Mouse (Mus musculus) cerebellum, adult 11 months (tissue): ENCODE measurements around the gene Shbg.
A peak's percentile ranks its signal among the peaks of the same experiment; 100 is the strongest.
"Not testable (repeated sequence)": the region's sequence is repeated elsewhere in the genome, so short reads cannot be mapped to it uniquely, and the experiment has no call there.

Source experiments
- DNase-seq: peaks from one replicate; pipeline ENCODE4 v3.0.0; 2022

Shbg gene

GRCm38 (mm10) chr11:69629802-69630201 is 12.1 kb upstream of the Shbg start:
- no peak for DNase-seq

DNA sequence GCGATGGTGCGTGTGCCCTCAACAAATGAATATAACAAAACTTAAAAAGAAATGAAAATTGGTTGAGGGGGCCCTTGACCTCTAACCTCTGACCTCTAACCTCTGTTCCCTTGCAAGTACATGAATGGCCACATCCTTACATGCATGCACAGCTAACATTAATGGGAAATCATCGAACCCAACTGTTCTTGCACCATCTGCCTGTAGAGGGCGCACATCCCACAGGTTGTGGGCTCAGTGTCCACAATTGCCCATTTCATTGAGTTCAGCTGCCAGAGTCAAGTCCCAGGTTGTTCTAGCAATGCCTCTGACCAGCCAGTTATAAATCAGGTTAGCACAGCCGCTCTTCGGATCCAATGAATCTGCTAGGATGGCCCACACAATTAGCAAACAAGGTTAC is 10.6 kb upstream of the Shbg start:
- DNase-seq, result peak; percentile 78

DNA sequence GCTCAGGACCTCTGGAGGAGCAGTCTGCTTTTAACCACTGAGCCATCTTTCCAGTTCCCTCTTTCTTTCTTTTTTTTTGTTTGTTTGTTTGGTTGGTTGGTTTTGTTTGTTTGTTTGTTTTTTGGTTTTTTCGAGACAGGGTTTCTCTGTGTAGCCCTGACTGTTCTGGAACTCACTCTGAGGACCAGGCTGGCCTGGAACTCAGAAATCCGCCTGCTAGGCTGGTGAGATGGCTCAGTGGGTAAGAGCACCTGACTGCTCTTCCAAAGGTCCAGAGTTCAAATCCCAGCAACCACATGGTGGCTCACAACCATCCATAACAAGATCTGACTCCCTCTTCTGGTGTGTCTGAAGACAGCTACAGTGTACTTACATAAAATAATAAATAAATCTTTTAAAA is 6.6 kb upstream of the Shbg start:
- not testable (repeated sequence) for DNase-seq

GRCm38 (mm10) chr11:69623006-69623405 is 5.3 kb upstream of the Shbg start:
- no peak for DNase-seq

GRCm38 (mm10) chr11:69622406-69622805 is 4.7 kb upstream of the Shbg start:
- no peak for DNase-seq

DNA sequence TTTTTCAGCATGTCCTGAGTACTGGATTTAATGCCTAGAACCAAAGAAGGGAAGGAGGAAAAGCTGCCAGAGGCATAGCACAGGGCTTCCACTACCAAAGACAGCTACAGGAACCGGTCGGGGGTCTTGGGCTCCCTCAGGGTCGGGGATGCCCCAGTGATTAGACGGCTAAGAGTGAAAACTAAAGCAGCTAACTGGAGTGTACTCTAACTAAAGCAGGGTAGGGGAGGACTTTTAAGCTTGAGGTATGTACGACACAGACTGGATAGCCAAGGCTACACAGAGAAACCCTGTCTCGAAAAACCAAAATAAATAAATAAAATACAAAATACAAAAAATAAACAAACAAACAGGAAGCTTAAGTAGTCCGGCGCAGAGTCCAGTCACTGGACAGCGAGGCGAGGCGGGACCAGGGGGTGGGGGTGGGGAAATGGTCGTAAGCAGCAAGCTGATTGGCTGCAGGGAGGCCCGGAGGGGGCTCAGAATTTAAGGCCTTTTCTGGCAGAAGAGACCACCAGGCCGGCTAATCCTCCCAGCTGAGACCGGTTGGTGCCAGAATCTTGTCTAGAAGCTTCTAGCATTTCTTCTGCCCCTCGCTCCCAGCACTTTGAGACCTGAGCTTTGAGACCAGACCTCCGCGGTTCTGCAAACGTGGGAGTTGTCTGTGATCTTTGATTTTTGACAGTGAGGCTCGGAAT is 4.0 kb upstream of the Shbg start, which contains the start of gene Sat2:
Sat2 (plus strand) TSS at position 454 of the 698 bp plus-strand sequence.
- DNase-seq, result peak; percentile 54

DNA sequence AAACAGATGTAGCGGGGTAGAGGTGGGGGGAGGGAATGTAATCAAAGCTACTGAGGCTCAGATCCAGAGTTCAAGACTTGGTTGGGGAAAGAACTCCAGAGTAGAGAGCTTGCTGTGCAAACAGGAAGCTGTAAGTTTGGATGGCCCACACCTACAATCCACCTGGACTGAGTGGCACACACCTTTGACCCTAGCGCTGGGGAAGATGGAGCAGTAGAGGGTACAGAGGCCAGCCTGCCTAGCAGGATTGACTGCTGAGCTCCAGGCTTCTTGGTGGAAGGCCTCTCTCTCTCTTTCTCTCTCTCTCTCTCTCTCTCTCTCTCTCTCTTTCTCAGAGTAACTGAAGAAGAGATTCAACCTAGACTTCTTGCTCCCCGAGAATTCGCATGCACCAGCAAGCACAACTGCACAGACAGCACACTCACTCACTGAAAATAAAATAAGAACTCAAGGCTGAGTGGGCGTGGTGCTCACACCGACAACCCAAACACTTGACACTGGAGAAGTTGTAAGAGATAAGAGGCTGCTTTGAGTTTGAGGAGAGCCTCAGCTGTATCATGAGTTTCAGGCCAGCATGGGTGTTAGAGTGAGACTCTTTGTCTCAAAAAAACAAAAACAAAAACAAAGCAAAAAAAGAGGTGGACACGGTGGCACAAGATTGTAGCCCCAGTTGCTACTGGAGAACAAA is 2.8 kb upstream of the Shbg start:
- no peak for DNase-seq

DNA sequence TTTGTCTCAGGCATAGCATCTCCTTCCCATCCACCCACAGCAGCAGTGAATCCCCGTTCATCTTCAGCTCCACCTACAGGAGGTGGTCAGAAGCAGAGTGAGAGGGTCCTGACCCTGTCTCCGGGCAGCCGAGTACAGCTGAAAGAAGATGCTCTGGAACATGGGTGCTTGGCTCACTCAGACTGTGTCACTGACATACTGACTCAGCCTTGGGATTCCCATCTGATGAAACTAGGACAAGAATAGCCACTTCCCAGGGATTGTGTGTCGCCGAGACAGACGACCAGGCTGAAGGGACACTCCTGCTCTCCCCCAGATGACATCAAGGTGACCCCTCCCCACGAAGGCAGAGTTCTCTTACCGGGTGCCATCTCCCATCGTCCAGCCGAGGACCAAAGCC is 924 bp downstream of the Shbg start:
- no peak for DNase-seq

DNA sequence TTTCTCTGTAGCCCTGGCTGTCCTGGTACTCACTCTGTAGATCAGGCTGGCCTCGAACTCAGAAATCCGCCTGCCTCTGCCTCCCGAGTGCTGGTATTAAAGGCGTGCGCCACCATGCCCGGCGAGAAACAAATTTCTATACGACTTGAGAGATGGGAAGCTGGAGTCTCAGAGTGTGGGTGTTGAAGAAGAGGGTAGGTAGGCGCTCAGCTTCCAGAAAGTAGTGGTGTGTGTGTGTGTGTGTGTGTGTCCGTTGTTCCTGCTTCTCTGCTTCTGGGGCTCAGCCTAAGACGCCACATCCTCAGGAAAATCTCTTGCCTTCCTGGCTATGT is 3.5 kb downstream of the Shbg start:
- DNase-seq, result not testable (repeated sequence)

GRCm38 (mm10) chr11:69613553-69614256 is 4.0 kb downstream of the Shbg start:
- peak; percentile 76 for DNase-seq

GRCm38 (mm10) chr11:69610899-69611298 is 6.8 kb downstream of the Shbg start:
- no peak for DNase-seq

- DNase-seq, result no peak
Measured at GRCm38 (mm10) chr11:69609416-69609815, 8.3 kb downstream of the Shbg start.

GRCm38 (mm10) chr11:69608525-69608924 is 9.2 kb downstream of the Shbg start:
- DNase-seq, result no peak

GRCm38 (mm10) chr11:69606832-69607231 is 10.9 kb downstream of the Shbg start:
- DNase-seq, result no peak

DNA sequence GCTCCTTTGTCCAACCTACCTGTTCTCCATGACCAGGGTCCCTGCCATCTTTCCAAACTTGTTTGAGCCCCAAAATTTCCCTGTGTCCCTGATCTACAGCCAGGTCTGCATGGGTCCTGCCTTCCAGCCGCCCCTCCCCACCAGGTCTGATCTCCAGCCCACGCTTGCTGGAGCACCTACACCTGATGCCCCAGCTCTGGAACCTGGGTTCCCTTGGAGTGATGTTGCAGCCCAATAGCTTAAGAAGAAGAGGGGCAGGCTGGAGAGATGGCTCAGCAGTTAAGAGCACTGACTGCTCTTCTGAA is 11.3 kb downstream of the Shbg start:
- no peak for DNase-seq

DNA sequence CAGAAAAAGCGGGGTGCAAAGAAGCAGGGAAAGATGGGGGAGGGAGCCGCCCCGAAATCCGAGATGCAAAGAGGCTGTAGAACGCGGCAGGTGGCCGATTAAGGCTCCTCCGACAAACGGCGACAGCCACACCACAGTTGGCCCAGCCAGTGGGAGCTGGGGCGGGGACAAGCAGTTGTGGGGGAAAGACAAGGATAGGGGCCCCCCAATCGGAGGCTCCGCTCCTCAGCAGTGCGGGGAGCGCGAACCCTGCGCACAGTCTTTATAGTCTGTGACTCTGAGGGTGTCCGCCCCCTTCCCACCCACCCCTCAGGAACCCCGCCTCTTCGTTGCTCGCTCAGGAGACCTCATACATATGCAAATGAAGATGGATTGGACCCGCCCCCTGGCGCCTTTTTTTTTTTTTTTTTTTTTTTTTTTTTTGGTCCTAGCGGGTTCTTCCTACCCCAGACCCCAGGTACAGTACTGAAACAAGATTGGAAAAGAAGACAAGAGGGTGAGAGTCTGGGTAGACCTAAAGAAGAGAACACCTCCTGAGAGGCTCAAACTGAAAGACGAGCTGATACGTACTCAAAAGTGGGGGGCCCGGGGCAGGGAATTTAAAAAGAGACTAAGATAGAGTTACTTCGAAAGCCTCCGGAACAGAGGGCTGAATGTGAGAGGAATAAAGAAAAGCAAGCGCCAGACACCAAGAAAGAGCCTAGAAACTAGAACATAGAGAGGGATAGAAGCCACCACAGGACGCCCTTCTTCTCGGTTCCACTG is 11.8 kb downstream of the Shbg start, which contains the start of gene Atp1b2:
Atp1b2 (minus strand) TSS at position 217 of the 765 bp plus-strand sequence.
- peak; percentile 89 for DNase-seq

DNA sequence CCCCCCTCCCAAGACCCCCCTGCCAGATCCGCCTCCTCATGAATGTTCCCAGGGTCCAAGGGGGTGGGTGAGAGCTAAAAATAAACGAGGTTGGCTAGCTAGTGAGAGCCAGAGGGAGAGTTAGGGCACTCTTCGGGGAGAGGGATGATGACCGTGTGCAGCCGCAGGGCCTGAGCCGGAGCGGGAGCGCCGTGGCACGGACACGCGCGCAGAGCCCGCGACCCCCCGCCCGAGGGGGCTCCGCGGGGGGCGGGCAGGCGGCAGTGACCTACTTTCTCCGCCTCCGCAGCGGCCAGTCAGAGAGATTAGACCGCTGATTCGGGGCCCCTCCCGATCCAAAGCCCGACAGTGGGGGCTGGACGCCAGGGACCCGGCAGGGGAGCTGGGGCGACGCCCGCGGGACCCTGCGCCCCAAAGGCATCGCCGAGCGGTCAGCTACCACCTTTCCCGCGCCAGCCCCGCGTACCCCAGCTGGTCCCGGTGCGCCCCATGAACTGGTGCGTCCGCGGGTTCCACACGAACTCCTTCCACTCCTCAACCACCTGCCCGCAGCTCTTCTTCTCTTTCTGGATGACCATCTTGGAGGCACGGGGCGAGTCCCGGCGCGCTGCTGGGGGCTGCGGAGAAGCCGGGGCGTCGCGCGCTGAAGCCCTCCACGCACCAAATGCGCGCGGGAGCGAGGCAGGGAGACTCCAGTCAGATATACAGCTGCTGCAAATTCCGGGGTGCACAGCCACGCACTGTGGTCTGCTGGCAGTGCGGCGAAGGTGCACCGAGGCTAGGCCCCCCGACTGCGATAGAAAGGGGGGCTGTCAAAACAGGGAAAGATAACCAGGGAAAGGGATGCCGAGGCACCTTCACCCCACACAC is 12.7 kb downstream of the Shbg start:
- peak; percentile 83 for DNase-seq

GRCm38 (mm10) chr11:69604347-69604746 is 13.4 kb downstream of the Shbg start:
- DNase-seq, result no peak

- DNase-seq, result no peak
Measured at GRCm38 (mm10) chr11:69603516-69603915, 14.2 kb downstream of the Shbg start.

GRCm38 (mm10) chr11:69601768-69602167 is 15.9 kb downstream of the Shbg start:
- DNase-seq, result no peak

GRCm38 (mm10) chr11:69600098-69600497 is 17.6 kb downstream of the Shbg start:
- DNase-seq, result peak; percentile 53

GRCm38 (mm10) chr11:69599436-69599835 is 18.3 kb downstream of the Shbg start:
- DNase-seq, result no peak
